Mouse (Mus musculus) olfactory bulb, adult 2 months (tissue): Measurements from ENCODE around the gene E130114P18Rik. TPM values are rescaled to one million over a fixed set of nuclear protein-coding genes. Genes with fewer than 3 reads are reported as not detected.

ENCODE experiments used
- H3K27ac ChIP-seq: fragments of 200-500 bp; 2 replicates; pipeline ENCODE4 v1.5.1; 2012; ENCODE audit warnings: low read depth, low read length; ENCODE audit not compliant: insufficient read depth
- H3K4me1 ChIP-seq: fragments of 200-500 bp; 2 replicates; pipeline ENCODE4 v1.6.1; 2012; ENCODE audit warnings: low read length; ENCODE audit not compliant: control insufficient read depth, insufficient read depth
- H3K4me3 ChIP-seq: fragments of 200-500 bp; 2 replicates; pipeline ENCODE4 v1.5.1; 2012; ENCODE audit warnings: mild to moderate bottlenecking, low read depth, low read length, moderate library complexity; ENCODE audit not compliant: insufficient read depth
- CTCF ChIP-seq: fragments of 200-500 bp; IDR thresholded peaks from 2 replicates; pipeline ENCODE4 v1.5.1; 2012; ENCODE audit warnings: low read depth, mild to moderate bottlenecking, low read length, moderate library complexity; ENCODE audit not compliant: insufficient read depth
- POLR2A ChIP-seq: fragments of 200-500 bp; IDR thresholded peaks from 2 replicates; pipeline ENCODE4 v1.6.1; 2012; ENCODE audit warnings: mild to moderate bottlenecking, low read depth, low read length, moderate library complexity; ENCODE audit not compliant: insufficient read depth
- WGBS: fragments of 180-500 bp; shearing (Covaris S2); methylation state at CpG from one replicate; pipeline ENCODE4 v1.1.7; 2018; 5-methylcytosine and 5-hydroxymethylcytosine counted together
- polyA plus RNA-seq: library from polyadenylated mRNA; stranded (reverse); fragments of >200 nt; gene quantifications from 2 replicates; pipeline ENCODE4 v1.2.4, GENCODE M21; 2012; ENCODE audit warnings: low replicate concordance; ENCODE audit not compliant: missing spikeins, insufficient read depth, insufficient read length

Gene E130114P18Rik
- polyA plus RNA-seq, 1 experiment, result not detected

GRCm38 (mm10) chr4:97728520-97728919, 49.4 kb downstream of the E130114P18Rik start:
- Histone ChIP-seq H3K4me3 (no peak overlapping the region), H3K4me1 (no peaks in the 10 kb centered on the region), H3K27ac (no peak overlapping the region)
- WGBS, result 98% methylated on average over 4 of the region's 4 CpGs
- TF ChIP-seq CTCF (no peak), POLR2A (no peak)

DNA sequence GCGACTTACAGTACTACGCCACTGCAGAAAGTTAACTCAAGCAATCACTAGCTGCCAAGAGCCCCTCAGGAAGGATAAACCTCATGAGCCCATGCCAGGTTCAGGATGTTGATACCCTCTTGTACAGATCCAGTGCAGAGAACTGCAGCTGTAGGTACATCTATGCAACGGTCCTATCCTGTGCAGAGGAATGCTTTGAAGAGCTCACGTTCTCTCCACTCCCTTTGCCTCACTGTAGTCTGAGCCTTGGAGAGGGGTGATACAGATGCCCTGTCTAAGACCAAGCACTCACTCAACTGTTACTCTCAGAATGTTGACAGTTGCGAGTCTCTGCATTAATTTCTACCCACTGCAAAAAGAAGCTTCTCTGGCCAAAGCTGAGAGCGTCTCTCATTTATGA, 54.5 kb downstream of the E130114P18Rik start:
- H3K4me3 ChIP-seq, result no peak overlapping the region
- TF ChIP-seq CTCF (no peak), POLR2A (no peak)
- H3K27ac ChIP-seq, result no peak overlapping the region
- WGBS, result 97% methylated on average over 6 of the region's 6 CpGs
- H3K4me1 ChIP-seq, result no peaks in the 10 kb centered on the region

DNA sequence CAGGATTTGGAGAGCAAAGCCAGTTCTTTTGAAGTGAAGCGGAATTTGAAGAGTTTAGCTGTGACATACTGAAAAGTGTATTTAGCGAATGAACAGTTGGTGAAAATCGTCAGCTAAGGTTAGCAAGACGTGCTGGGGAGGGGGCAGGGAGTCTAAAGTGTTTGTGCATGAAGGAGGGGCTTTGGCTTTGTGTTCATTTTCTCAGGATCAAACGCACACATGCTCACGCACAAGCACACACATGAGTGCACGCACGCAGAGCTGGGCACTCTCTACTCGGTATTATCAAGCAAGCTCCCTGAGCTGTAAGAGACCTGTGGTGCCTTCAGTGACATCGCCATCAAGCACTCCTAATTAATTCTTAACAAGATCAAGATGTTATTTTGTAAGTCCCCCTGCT, 55.2 kb downstream of the E130114P18Rik start:
- WGBS, result 73% methylated on average over 10 of the region's 10 CpGs
- Histone ChIP-seq H3K4me3 (no peak overlapping the region), H3K4me1 (no peaks in the 10 kb centered on the region), H3K27ac (no peak overlapping the region)
- no peak for TF ChIP-seq CTCF

GRCm38 (mm10) chr4:97714616-97715015, 63.3 kb downstream of the E130114P18Rik start:
- no peak for TF ChIP-seq POLR2A
- TF ChIP-seq CTCF, result no peak
- Histone ChIP-seq H3K4me3 (no peak overlapping the region), H3K4me1 (peaks cover 5% of the 10 kb centered on the region; the same call in 1 of the 2 replicates), H3K27ac (no peak overlapping the region)
- 58% methylated on average over 6 of the region's 6 CpGs for WGBS

GRCm38 (mm10) chr4:97714101-97714615, 63.7 kb downstream of the E130114P18Rik start:
- H3K4me3 ChIP-seq, result no peak overlapping the region
- TF ChIP-seq POLR2A (no peak), CTCF (no peak)
- 40% methylated on average over 6 of the region's 6 CpGs for WGBS
- no peak overlapping the region for H3K27ac ChIP-seq
- peaks cover 5% of the 10 kb centered on the region; the same call in 1 of the 2 replicates for H3K4me1 ChIP-seq

- peaks cover 5% of the 10 kb centered on the region; the same call in 1 of the 2 replicates for H3K4me1 ChIP-seq
- no peak for TF ChIP-seq POLR2A
- TF ChIP-seq CTCF, result no peak
- 62% methylated on average over 1 of the region's 1 CpGs for WGBS
- H3K4me3 ChIP-seq, result no peak overlapping the region
- H3K27ac ChIP-seq, result no peak overlapping the region
These were observed 65.3 kb downstream of the E130114P18Rik start for GRCm38 (mm10) chr4:97712547-97712946.

GRCm38 (mm10) chr4:97710048-97710765, 67.7 kb downstream of the E130114P18Rik start:
- 44% methylated on average over 9 of the region's 9 CpGs for WGBS
- no peak for TF ChIP-seq CTCF
- no peak for TF ChIP-seq POLR2A
- H3K27ac ChIP-seq, result no peak overlapping the region
- H3K4me3 ChIP-seq, result no peak overlapping the region
- H3K4me1 ChIP-seq, result peaks cover 5% of the 10 kb centered on the region; the same call in 1 of the 2 replicates

DNA sequence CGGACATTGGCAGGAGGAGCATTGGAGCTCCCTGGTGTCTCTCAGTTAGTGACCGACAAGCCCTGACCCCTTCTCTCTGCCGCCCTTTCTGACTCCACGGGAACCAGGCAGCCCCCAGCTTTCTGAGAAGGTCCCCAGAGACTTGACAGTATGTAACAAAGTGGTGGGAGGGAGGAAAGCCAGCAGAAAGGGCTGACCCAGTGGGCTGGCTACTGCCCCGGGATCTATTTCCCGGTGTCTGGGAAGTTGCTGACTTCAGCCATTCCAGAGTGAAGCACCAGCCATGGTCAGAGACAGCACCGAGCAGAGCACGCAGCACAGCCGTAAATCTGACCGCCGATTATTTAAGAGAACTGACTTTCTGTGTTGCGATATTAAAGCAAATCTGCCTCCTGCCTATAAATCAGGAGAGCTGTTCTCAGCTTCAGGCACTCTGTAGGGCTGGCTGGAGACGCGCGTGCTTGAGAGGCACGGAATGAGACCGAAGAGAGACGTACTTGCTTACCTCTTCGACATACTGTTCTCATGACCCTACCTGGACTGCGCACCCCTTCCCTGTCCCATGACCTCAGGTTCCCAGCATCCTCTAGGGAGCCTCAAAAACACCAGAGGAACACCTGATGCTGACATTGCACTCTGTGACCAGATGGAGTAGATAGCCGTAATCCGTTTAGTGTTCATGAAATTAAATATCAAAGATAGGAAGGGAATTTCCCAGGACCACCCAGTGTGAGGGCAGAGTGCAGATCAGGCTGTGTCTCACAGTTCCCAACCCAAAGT, 70.3 kb downstream of the E130114P18Rik start:
- H3K4me1 ChIP-seq, result peaks cover 5% of the 10 kb centered on the region; the same call in 1 of the 2 replicates
- TF ChIP-seq POLR2A (no peak), CTCF (no peak)
- WGBS, result 91% methylated on average over 22 of the region's 22 CpGs
- H3K27ac ChIP-seq, result no peak overlapping the region
- no peak overlapping the region for H3K4me3 ChIP-seq
